Mouse (Mus musculus): ENCODE measurements around the gene Abcd4. TPM values are rescaled to one million over a fixed set of nuclear protein-coding genes. Genes with fewer than 3 reads are reported as not detected.

The Abcd4 gene
- polyA plus RNA-seq, 1 experiment from 2014 or later = 9.7 TPM

DNA sequence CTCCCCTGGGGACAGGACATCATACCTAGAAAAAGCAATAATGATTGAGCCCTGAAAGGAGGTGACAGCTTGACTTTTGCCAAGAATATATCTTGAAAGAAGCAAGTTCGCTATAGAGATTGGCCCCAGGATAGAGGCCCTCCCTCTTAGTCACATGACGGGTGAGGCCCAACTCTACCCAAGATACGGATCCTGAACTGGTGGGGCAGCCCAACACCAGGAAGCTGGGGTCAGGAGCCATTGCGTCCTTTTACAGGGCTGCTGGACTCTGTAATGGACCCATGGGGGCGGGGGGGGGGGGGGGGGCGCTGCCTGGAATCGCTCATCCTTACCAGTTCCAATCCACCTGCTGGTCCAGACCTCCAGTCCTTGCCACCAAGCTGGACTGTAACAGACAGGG lies 13.2 kb downstream of the Abcd4 start:
- ATAC-seq (ENCODE audit: insufficient number of reproducible peaks, insufficient read depth, low FRiP score, low read depth) = no peak
- 75% methylated on average over 4 of the region's 7 CpGs for WGBS
- H3K4me1 ChIP-seq (ENCODE audit: control insufficient read depth in 2 of 2, insufficient read depth in 2 of 2, low read length in 2 of 2) = no peaks in the 10 kb centered on the region

GRCm38 (mm10) chr12:84598324-84598723 lies 18.9 kb downstream of the Abcd4 start:
- Histone ChIP-seq H3K9me3 (ENCODE audit: control insufficient read depth, low read length) (no peaks in the 10 kb centered on the region), H3K36me3 (ENCODE audit: control insufficient read depth, insufficient read depth, low read length) (peaks cover 4% of the 10 kb centered on the region; the same call in 1 of the 2 replicates), H3K4me1 (ENCODE audit: control insufficient read depth in 2 of 2, insufficient read depth in 2 of 2, low read length in 2 of 2) (no peaks in the 10 kb centered on the region), H3K27ac (replicated peaks in 1 of 2; ENCODE audit: control insufficient read depth in 1 of 2, insufficient read depth in 1 of 2, low read depth in 2 of 2, low read length in 2 of 2) (no peak overlapping the region), H3K4me3 (ENCODE audit: control insufficient read depth in 1 of 2, insufficient read depth in 1 of 2, low read depth in 1 of 2, low read length in 2 of 2) (no peak overlapping the region), H3K9ac (ENCODE audit: low read length) (no peak overlapping the region), H3K27me3 (ENCODE audit: control insufficient read depth, insufficient read depth, low read length) (peaks cover 6% of the 10 kb centered on the region; the same call in 1 of the 2 replicates), H3K4me2 (ENCODE audit: low read length) (no peak overlapping the region)
- no peak for ATAC-seq (ENCODE audit: insufficient number of reproducible peaks, insufficient read depth, low FRiP score, low read depth)
- 13% methylated on average over 8 of the region's 8 CpGs for WGBS

More for the DNA sequence above, 13.2 kb downstream of the Abcd4 start:
- no peak overlapping the region for H3K4me3 ChIP-seq (ENCODE audit: control insufficient read depth in 1 of 2, insufficient read depth in 1 of 2, low read depth in 1 of 2, low read length in 2 of 2)
- no peak overlapping the region for H3K4me2 ChIP-seq (ENCODE audit: low read length)
- H3K36me3 ChIP-seq (ENCODE audit: control insufficient read depth, insufficient read depth, low read length) = peaks cover 29% of the 10 kb centered on the region
- H3K9ac ChIP-seq (ENCODE audit: low read length) = no peak overlapping the region
- no peak overlapping the region for H3K27ac ChIP-seq (replicated peaks in 1 of 2; ENCODE audit: control insufficient read depth in 1 of 2, insufficient read depth in 1 of 2, low read depth in 2 of 2, low read length in 2 of 2)
- no peaks in the 10 kb centered on the region for H3K27me3 ChIP-seq (ENCODE audit: control insufficient read depth, insufficient read depth, low read length)
- no peaks in the 10 kb centered on the region for H3K9me3 ChIP-seq (ENCODE audit: control insufficient read depth, low read length)

- Histone ChIP-seq H3K4me1 (ENCODE audit: control insufficient read depth in 2 of 2, insufficient read depth in 2 of 2, low read length in 2 of 2) (peaks cover 0 to 2% of the 10 kb centered on the region in 2 experiments; a peak in 1 of 4 replicates), H3K36me3 (ENCODE audit: control insufficient read depth, insufficient read depth, low read length) (no peaks in the 10 kb centered on the region), H3K27me3 (ENCODE audit: control insufficient read depth, insufficient read depth, low read length) (no peaks in the 10 kb centered on the region), H3K9me3 (ENCODE audit: control insufficient read depth, low read length) (no peaks in the 10 kb centered on the region), H3K4me3 (ENCODE audit: control insufficient read depth in 1 of 2, insufficient read depth in 1 of 2, low read depth in 1 of 2, low read length in 2 of 2) (peak overlapping the region; percentile 50 to 60), H3K9ac (ENCODE audit: low read length) (peak overlapping the region; percentile 74), H3K4me2 (ENCODE audit: low read length) (peak overlapping the region; percentile 100), H3K27ac (replicated peaks in 1 of 2; ENCODE audit: control insufficient read depth in 1 of 2, insufficient read depth in 1 of 2, low read depth in 2 of 2, low read length in 2 of 2) (no peak overlapping the region)
- 1% methylated on average over 54 of the region's 54 CpGs for WGBS
- ATAC-seq (ENCODE audit: insufficient number of reproducible peaks, insufficient read depth, low FRiP score, low read depth) = no peak
Observed at GRCm38 (mm10) chr12:84589825-84590761, 27.1 kb downstream of the Abcd4 start.

DNA sequence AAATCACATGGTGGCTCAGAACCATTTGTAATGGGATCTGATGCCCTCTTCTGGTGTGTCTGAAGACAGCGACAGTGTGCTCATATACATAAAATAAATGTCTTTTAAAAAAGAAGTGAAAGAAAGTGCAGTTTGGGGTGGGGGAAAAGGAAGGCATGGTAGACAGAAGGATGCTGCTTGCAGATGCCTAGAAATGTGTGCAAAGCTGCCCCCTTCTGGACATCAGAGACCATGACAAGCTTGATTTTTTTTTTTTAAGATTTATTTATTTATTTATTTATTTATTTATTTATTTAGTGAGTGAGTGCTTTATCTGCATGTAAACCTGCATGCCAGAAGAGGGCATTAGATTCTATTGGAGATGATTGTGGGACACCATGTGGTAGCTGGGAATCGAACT lies 35.9 kb downstream of the Abcd4 start:
- no peak overlapping the region for H3K27ac ChIP-seq (replicated peaks in 1 of 2; ENCODE audit: control insufficient read depth in 1 of 2, insufficient read depth in 1 of 2, low read depth in 2 of 2, low read length in 2 of 2)
- H3K4me1 ChIP-seq (ENCODE audit: control insufficient read depth in 2 of 2, insufficient read depth in 2 of 2, low read length in 2 of 2) = no peaks in the 10 kb centered on the region; a peak in 1 of 4 replicates
- no peak for ATAC-seq (ENCODE audit: insufficient number of reproducible peaks, insufficient read depth, low FRiP score, low read depth)
- no peak overlapping the region for H3K9ac ChIP-seq (ENCODE audit: low read length)
- H3K36me3 ChIP-seq (ENCODE audit: control insufficient read depth, insufficient read depth, low read length) = no peaks in the 10 kb centered on the region
- H3K4me3 ChIP-seq (ENCODE audit: control insufficient read depth in 1 of 2, insufficient read depth in 1 of 2, low read depth in 1 of 2, low read length in 2 of 2) = no peak overlapping the region
- no peaks in the 10 kb centered on the region for H3K9me3 ChIP-seq (ENCODE audit: control insufficient read depth, low read length)
- no peak overlapping the region for H3K4me2 ChIP-seq (ENCODE audit: low read length)
- WGBS = 90% methylated on average over 2 of the region's 2 CpGs
- peaks cover 6% of the 10 kb centered on the region for H3K27me3 ChIP-seq (ENCODE audit: control insufficient read depth, insufficient read depth, low read length)

GRCm38 (mm10) chr12:84578440-84578770 lies 38.8 kb downstream of the Abcd4 start:
- no peak overlapping the region for H3K4me3 ChIP-seq (ENCODE audit: control insufficient read depth in 1 of 2, insufficient read depth in 1 of 2, low read depth in 1 of 2, low read length in 2 of 2)
- no peaks in the 10 kb centered on the region for H3K36me3 ChIP-seq (ENCODE audit: control insufficient read depth, insufficient read depth, low read length)
- WGBS = 31% methylated on average over 5 of the region's 5 CpGs
- no peak overlapping the region for H3K4me2 ChIP-seq (ENCODE audit: low read length)
- no peak overlapping the region for H3K27ac ChIP-seq (replicated peaks in 1 of 2; ENCODE audit: control insufficient read depth in 1 of 2, insufficient read depth in 1 of 2, low read depth in 2 of 2, low read length in 2 of 2)
- no peaks in the 10 kb centered on the region for H3K9me3 ChIP-seq (ENCODE audit: control insufficient read depth, low read length)
- H3K9ac ChIP-seq (ENCODE audit: low read length) = no peak overlapping the region
- H3K4me1 ChIP-seq (ENCODE audit: control insufficient read depth in 2 of 2, insufficient read depth in 2 of 2, low read length in 2 of 2) = no peaks in the 10 kb centered on the region; a peak in 1 of 4 replicates
- ATAC-seq (ENCODE audit: insufficient number of reproducible peaks, insufficient read depth, low FRiP score, low read depth) = no peak
- H3K27me3 ChIP-seq (ENCODE audit: control insufficient read depth, insufficient read depth, low read length) = peaks cover 18% of the 10 kb centered on the region

DNA sequence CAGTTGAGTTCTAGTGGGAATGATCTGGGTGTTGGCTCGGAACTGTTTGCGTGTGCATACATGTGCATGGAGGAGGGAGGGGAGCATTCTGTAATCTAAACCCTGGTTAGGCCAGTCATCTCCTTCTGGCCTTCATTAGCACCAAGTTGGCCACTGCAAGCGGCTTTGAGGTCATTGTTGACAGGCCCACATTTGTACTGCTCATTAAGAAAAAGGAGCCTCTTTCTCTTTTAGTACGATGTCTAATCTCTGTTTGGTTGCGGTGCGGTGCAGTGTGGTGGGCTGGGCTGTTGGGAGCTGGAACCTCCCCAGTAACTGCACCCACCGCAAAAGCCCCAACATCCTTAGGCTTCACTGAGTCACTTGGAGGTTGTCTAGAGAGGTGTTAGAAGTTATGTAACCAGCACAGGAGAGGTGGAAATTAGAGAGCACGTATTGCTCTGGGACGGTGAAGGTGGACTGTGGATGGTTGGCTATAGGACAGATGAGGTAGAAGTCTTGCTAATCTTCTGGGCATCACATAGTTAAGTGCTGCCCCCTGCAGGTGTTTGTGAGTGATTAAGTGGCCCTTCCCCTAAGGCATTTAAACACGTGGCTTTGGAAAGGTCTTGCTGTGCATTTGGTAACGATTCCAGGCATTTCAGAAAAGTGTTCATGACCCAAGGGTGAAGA lies 39.3 kb downstream of the Abcd4 start:
- Histone ChIP-seq H3K27me3 (ENCODE audit: control insufficient read depth, insufficient read depth, low read length) (peaks cover 23% of the 10 kb centered on the region), H3K9me3 (ENCODE audit: control insufficient read depth, low read length) (no peaks in the 10 kb centered on the region), H3K36me3 (ENCODE audit: control insufficient read depth, insufficient read depth, low read length) (no peaks in the 10 kb centered on the region), H3K4me1 (ENCODE audit: control insufficient read depth in 2 of 2, insufficient read depth in 2 of 2, low read length in 2 of 2) (no peaks in the 10 kb centered on the region; a peak in 1 of 4 replicates), H3K27ac (replicated peaks in 1 of 2; ENCODE audit: control insufficient read depth in 1 of 2, insufficient read depth in 1 of 2, low read depth in 2 of 2, low read length in 2 of 2) (no peak overlapping the region), H3K9ac (ENCODE audit: low read length) (no peak overlapping the region), H3K4me3 (ENCODE audit: control insufficient read depth in 1 of 2, insufficient read depth in 1 of 2, low read depth in 1 of 2, low read length in 2 of 2) (no peak overlapping the region), H3K4me2 (ENCODE audit: low read length) (no peak overlapping the region)
- ATAC-seq (ENCODE audit: insufficient number of reproducible peaks, insufficient read depth, low FRiP score, low read depth) = no peak
- 70% methylated on average over 11 of the region's 11 CpGs for WGBS

DNA sequence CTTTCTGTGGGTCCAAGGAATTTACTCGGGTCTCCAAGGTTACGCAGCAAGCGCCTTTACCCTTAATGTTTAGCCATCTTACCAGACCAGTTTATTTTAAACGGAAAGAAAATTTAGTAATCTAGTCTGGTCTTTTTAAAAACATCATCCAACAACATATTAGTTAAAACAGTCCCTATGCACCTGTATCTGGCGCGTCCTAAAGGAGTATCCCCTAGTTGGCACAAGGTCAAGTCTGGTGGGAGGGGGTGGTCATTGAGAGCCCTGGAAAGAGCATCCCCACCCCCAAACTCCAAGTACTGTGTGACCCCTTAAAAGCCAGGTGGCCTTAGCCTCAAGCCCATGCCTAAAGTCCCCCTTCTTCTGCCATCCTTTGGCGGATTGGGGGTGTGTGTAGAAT lies 44.1 kb downstream of the Abcd4 start:
- Histone ChIP-seq H3K4me1 (ENCODE audit: control insufficient read depth in 2 of 2, insufficient read depth in 2 of 2, low read length in 2 of 2) (peaks cover 4 to 20% of the 10 kb centered on the region in 2 experiments; a peak in 3 of 4 replicates), H3K36me3 (ENCODE audit: control insufficient read depth, insufficient read depth, low read length) (no peaks in the 10 kb centered on the region), H3K9me3 (ENCODE audit: control insufficient read depth, low read length) (no peaks in the 10 kb centered on the region), H3K4me2 (ENCODE audit: low read length) (no peak overlapping the region), H3K4me3 (ENCODE audit: control insufficient read depth in 1 of 2, insufficient read depth in 1 of 2, low read depth in 1 of 2, low read length in 2 of 2) (no peak overlapping the region), H3K9ac (ENCODE audit: low read length) (no peak overlapping the region), H3K27ac (replicated peaks in 1 of 2; ENCODE audit: control insufficient read depth in 1 of 2, insufficient read depth in 1 of 2, low read depth in 2 of 2, low read length in 2 of 2) (no peak overlapping the region), H3K27me3 (ENCODE audit: control insufficient read depth, insufficient read depth, low read length) (peaks cover 71% of the 10 kb centered on the region)
- no peak for ATAC-seq (ENCODE audit: insufficient number of reproducible peaks, insufficient read depth, low FRiP score, low read depth)
- 18% methylated on average over 7 of the region's 7 CpGs for WGBS
